Mouse (Mus musculus) lung, postnatal 0 days (tissue): ENCODE measurements around the gene Adgrl1.

Source experiments
- CTCF ChIP-seq: IDR thresholded peaks from 2 replicates; pipeline ENCODE4 v1.5.1; 2016; ENCODE audit warnings: antibody characterized with exemption, mild to moderate bottlenecking
- EP300 ChIP-seq: IDR thresholded peaks from 2 replicates; pipeline ENCODE4 v1.6.1; 2016; ENCODE audit warnings: antibody characterized with exemption, mild to moderate bottlenecking, control low read depth

DNA sequence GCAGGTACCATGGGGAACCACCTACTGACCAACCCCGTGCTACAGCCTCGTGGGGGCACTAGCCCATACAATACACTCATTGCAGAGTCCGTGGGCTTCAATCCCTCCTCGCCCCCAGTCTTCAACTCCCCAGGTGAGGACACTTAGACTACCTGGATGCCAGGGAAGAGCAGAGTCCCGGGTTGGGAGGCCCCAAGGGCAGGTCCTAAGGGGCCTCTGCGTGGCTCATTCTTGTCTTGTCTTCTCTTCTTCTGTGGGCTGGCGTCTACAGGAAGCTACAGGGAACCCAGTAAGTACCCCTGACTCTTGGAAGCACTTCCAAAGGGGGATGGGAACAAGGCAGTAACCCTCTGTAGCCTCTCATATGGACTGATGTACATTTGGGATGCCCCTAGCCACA, 37.7 kb downstream of the Adgrl1 start:
- TF ChIP-seq EP300 = no peak
- TF ChIP-seq CTCF = no peak
